Mouse (Mus musculus) ES-Bruce4 (cell line): ENCODE measurements around the gene Cep70.

Experiments used
- CTCF ChIP-seq: IDR thresholded peaks from one replicate; pipeline ENCODE4 v1.8.1; 2011; ENCODE audit warnings: low read depth, low read length
- EP300 ChIP-seq: IDR thresholded peaks from 2 replicates; pipeline ENCODE4 v1.6.1; 2011; ENCODE audit warnings: low read depth, low read length; ENCODE audit not compliant: insufficient read depth
- POLR2A ChIP-seq: IDR thresholded peaks from one replicate; pipeline ENCODE4 v1.8.1; 2011; ENCODE audit warnings: low read length; ENCODE audit not compliant: insufficient read depth

GRCm38 (mm10) chr9:99238276-99238675 is 4.9 kb upstream of the Cep70 start:
- TF ChIP-seq POLR2A (no peak), CTCF (no peak), EP300 (no peak)
